Mouse (Mus musculus) MEL (cell line): ENCODE results near the gene Tcl1b3. TPM values are rescaled to one million over a fixed set of nuclear protein-coding genes. Genes with fewer than 3 reads are reported as not detected.

Experiments used
- DNase-seq: peaks from one replicate; pipeline ENCODE4 v3.0.0; 2011; ENCODE audit warnings: low read depth, low spot score
- H3K27ac ChIP-seq: 2 replicates; pipeline ENCODE4 v1.5.1; 2012; ENCODE audit warnings: low read depth, mild to moderate bottlenecking, control low read depth, low read length, moderate library complexity; ENCODE audit not compliant: control insufficient read depth
- H3K27me3 ChIP-seq, 2 experiments: fragments of 150-350 bp in 1 of 2; sonication (generic) in 1 of 2; 2 replicates each; pipeline ENCODE4 v1.6.1; 2012; ENCODE audit warnings: low read length in 2 of 2, mild to moderate bottlenecking in 2 of 2, improper control_type of control experiment in 1 of 2, moderate library complexity in 1 of 2; ENCODE audit not compliant: insufficient read depth in 2 of 2, control insufficient read depth in 1 of 2
- H3K36me3 ChIP-seq, 2 experiments: 2 replicates each; pipeline ENCODE4 v1.6.1; 2012 to 2014; ENCODE audit warnings: low read length in 2 of 2, improper control_type of control experiment in 1 of 2, inconsistent platforms in 1 of 2, mild to moderate bottlenecking in 1 of 2; ENCODE audit not compliant: insufficient read depth in 2 of 2, control insufficient read depth in 1 of 2
- H3K4me1 ChIP-seq, 2 experiments: fragments of 150-350 bp in 1 of 2; sonication (generic) in 1 of 2; 2 replicates each; pipeline ENCODE4 v1.6.1; 2012; ENCODE audit warnings: low read length in 2 of 2, improper control_type of control experiment in 1 of 2, mild to moderate bottlenecking in 1 of 2; ENCODE audit not compliant: insufficient read depth in 2 of 2, control insufficient read depth in 1 of 2
- H3K4me3 ChIP-seq, 2 experiments: fragments of 150-350 bp in 1 of 2; sonication (generic) in 1 of 2; 2 replicates each; pipeline ENCODE4 v1.5.1; 2012; ENCODE audit warnings: low read depth in 2 of 2, low read length in 2 of 2, mild to moderate bottlenecking in 2 of 2, moderate library complexity in 2 of 2, control low read depth in 1 of 2, improper control_type of control experiment in 1 of 2; ENCODE audit not compliant: control insufficient read depth in 1 of 2, insufficient read depth in 1 of 2
- H3K79me2 ChIP-seq: 2 replicates; pipeline ENCODE4 v1.6.1; 2012; ENCODE audit warnings: mild to moderate bottlenecking, low read length, moderate library complexity; ENCODE audit not compliant: control insufficient read depth, poor library complexity, insufficient read depth
- H3K9ac ChIP-seq: 2 replicates; pipeline ENCODE4 v1.6.1; 2012; ENCODE audit warnings: low read depth, mild to moderate bottlenecking, control low read depth, low read length, moderate library complexity; ENCODE audit not compliant: control insufficient read depth, poor library complexity, severe bottlenecking
- H3K9me3 ChIP-seq: fragments of 150-350 bp; sonication (generic); replicated peaks from 2 replicates; pipeline ENCODE4 v1.6.1; 2012; ENCODE audit warnings: mild to moderate bottlenecking, low read length, improper control_type of control experiment, moderate library complexity; ENCODE audit not compliant: insufficient read depth
- BHLHE40 ChIP-seq: IDR thresholded peaks from 2 replicates; pipeline ENCODE4 v1.6.1; 2012; ENCODE audit warnings: low read depth, mild to moderate bottlenecking, inconsistent platforms, low read length, improper control_type of control experiment, borderline replicate concordance
- CHD1 ChIP-seq: IDR thresholded peaks from 2 replicates; pipeline ENCODE4 v1.6.1; 2012; ENCODE audit warnings: low read depth, mild to moderate bottlenecking, inconsistent platforms, low read length, improper control_type of control experiment
- CTCF ChIP-seq, 3 experiments: IDR thresholded peaks in 2 of 3; conservative IDR thresholded peaks in 1 of 3; 2 replicates each; pipeline ENCODE4 v1.5.1; 2011 to 2012; ENCODE audit warnings: low read length in 3 of 3, low read depth in 2 of 3, mild to moderate bottlenecking in 2 of 3, improper control_type of control experiment in 1 of 3, inconsistent platforms in 1 of 3, mixed read lengths in 1 of 3, moderate library complexity in 1 of 3; ENCODE audit not compliant: control insufficient read depth in 1 of 3, insufficient read depth in 1 of 3, poor library complexity in 1 of 3, severe bottlenecking in 1 of 3
- E2F4 ChIP-seq: IDR thresholded peaks from 2 replicates; pipeline ENCODE4 v1.6.1; 2011; ENCODE audit warnings: low read depth, low read length, improper control_type of control experiment, borderline replicate concordance
- EP300 ChIP-seq, 2 experiments: IDR thresholded peaks; 2 replicates each; pipeline ENCODE4 v1.6.1; 2011; ENCODE audit warnings: improper control_type of control experiment in 2 of 2, low read length in 2 of 2, low read depth in 1 of 2, mild to moderate bottlenecking in 1 of 2
- GABPA ChIP-seq: IDR thresholded peaks from 2 replicates; pipeline ENCODE4 v1.6.1; 2012; ENCODE audit warnings: low read depth, mild to moderate bottlenecking, inconsistent platforms, low read length, improper control_type of control experiment, moderate library complexity
- HCFC1 ChIP-seq: IDR thresholded peaks from 2 replicates; pipeline ENCODE4 v1.6.1; 2012; ENCODE audit warnings: low read depth, mild to moderate bottlenecking, inconsistent platforms, low read length, improper control_type of control experiment, moderate library complexity
- JUND ChIP-seq: IDR thresholded peaks from 2 replicates; pipeline ENCODE4 v1.6.1; 2011; ENCODE audit warnings: low read depth, mild to moderate bottlenecking, improper control_type of control experiment, low read length
- MAZ ChIP-seq: IDR thresholded peaks from 2 replicates; pipeline ENCODE4 v1.6.1; 2012; ENCODE audit warnings: low read depth, mild to moderate bottlenecking, inconsistent platforms, low read length, improper control_type of control experiment
- MYC ChIP-seq: IDR thresholded peaks from 2 replicates; pipeline ENCODE4 v1.6.1; 2011; ENCODE audit warnings: low read depth, mild to moderate bottlenecking, low read length, improper control_type of control experiment, moderate library complexity
- NELFE ChIP-seq: IDR thresholded peaks from 2 replicates; pipeline ENCODE4 v1.6.1; 2011; ENCODE audit warnings: low read depth, low read length, improper control_type of control experiment
- NRF1 ChIP-seq: IDR thresholded peaks from 2 replicates; pipeline ENCODE4 v1.6.1; 2014; ENCODE audit warnings: low read depth, mild to moderate bottlenecking, inconsistent platforms, low read length, improper control_type of control experiment, moderate library complexity; ENCODE audit not compliant: poor library complexity, insufficient read depth, severe bottlenecking
- POLR2A ChIP-seq, 2 experiments: IDR thresholded peaks; 2 replicates each; pipeline ENCODE4 v1.6.1; 2011 to 2012; ENCODE audit warnings: low read length in 2 of 2, mild to moderate bottlenecking in 2 of 2, control low read depth in 1 of 2, improper control_type of control experiment in 1 of 2, low read depth in 1 of 2, moderate library complexity in 1 of 2; ENCODE audit not compliant: control insufficient read depth in 1 of 2, insufficient read depth in 1 of 2, poor library complexity in 1 of 2
- POLR2AphosphoS5 ChIP-seq: IDR thresholded peaks from 2 replicates; pipeline ENCODE4 v1.6.1; 2012; ENCODE audit warnings: low read depth, borderline replicate concordance, mild to moderate bottlenecking, inconsistent platforms, low read length, moderate library complexity, mixed read lengths
- RAD21 ChIP-seq: IDR thresholded peaks from 2 replicates; pipeline ENCODE4 v1.6.1; 2011; ENCODE audit warnings: mild to moderate bottlenecking, low read depth, low read length, improper control_type of control experiment
- RCOR1 ChIP-seq: IDR thresholded peaks from 2 replicates; pipeline ENCODE4 v1.6.1; 2012; ENCODE audit warnings: low read depth, mild to moderate bottlenecking, inconsistent platforms, low read length, improper control_type of control experiment
- SIN3A ChIP-seq: IDR thresholded peaks from 2 replicates; pipeline ENCODE4 v1.6.1; 2012; ENCODE audit warnings: low read length, improper control_type of control experiment, inconsistent platforms
- SMC3 ChIP-seq: IDR thresholded peaks from 2 replicates; pipeline ENCODE4 v1.6.1; 2011; ENCODE audit warnings: low read depth, low read length, improper control_type of control experiment
- TAL1 ChIP-seq: IDR thresholded peaks from 2 replicates; pipeline ENCODE4 v1.6.1; 2012; ENCODE audit warnings: mild to moderate bottlenecking, inconsistent platforms, low read length, moderate library complexity, mixed read lengths
- ZC3H11A ChIP-seq: IDR thresholded peaks from 2 replicates; pipeline ENCODE4 v1.6.1; 2012; ENCODE audit warnings: low read depth, mild to moderate bottlenecking, inconsistent platforms, low read length, improper control_type of control experiment
- ZNF384 ChIP-seq: IDR thresholded peaks from 2 replicates; pipeline ENCODE4 v1.6.1; 2012; ENCODE audit warnings: low read depth, mild to moderate bottlenecking, inconsistent platforms, low read length, improper control_type of control experiment
- polyA plus RNA-seq, 2 experiments: library from polyadenylated mRNA; stranded (reverse) in 1 of 2; unstranded in 1 of 2; fragments of >175 nt in 1 of 2; fragments of >200 nt in 1 of 2; gene quantifications; 2 replicates each; pipeline versions ENCODE4 v1.2.1 to v1.2.4; 2012; ENCODE audit warnings: low replicate concordance in 2 of 2, low read depth in 1 of 2; ENCODE audit not compliant: insufficient read length in 2 of 2, insufficient read depth in 1 of 2, missing spikeins in 1 of 2
- total RNA-seq: library from RNA; depleted of rRNA; stranded (reverse); fragments of 300-350 nt; gene quantifications from 2 replicates; pipeline ENCODE4 v1.2.3, GENCODE M21; 2012

Gene Tcl1b3
- total and polyA plus RNA-seq, 3 experiments, result not detected

- DNase-seq, result no peak
- Histone ChIP-seq H3K9me3 (no peaks in the 10 kb centered on the region), H3K79me2 (no peaks in the 10 kb centered on the region), H3K27ac (no peak overlapping the region), H3K4me1 (no peaks in the 10 kb centered on the region), H3K36me3 (no peaks in the 10 kb centered on the region), H3K4me3 (no peak overlapping the region), H3K9ac (no peak overlapping the region), H3K27me3 (no peaks in the 10 kb centered on the region)
- TF ChIP-seq MYC (no peak), SMC3 (no peak), POLR2AphosphoS5 (no peak), CTCF (IDR thresholded peaks at IDR 0.05 in 2 of 3, conservative IDR thresholded peaks at IDR 0.05 in 1 of 3; ENCODE audit: control insufficient read depth in 1 of 3, insufficient read depth in 1 of 3, low read depth in 2 of 3, low read length in 3 of 3, poor library complexity in 1 of 3, severe bottlenecking in 1 of 3) (no peak), SIN3A (no peak), CHD1 (no peak), MAZ (no peak), NRF1 (no peak), TAL1 (no peak), BHLHE40 (no peak), JUND (no peak), ZC3H11A (no peak), RCOR1 (no peak), GABPA (no peak), ZNF384 (no peak), POLR2A (IDR thresholded peaks at IDR 0.05; ENCODE audit: control insufficient read depth in 1 of 2, insufficient read depth in 1 of 2, low read depth in 1 of 2, low read length in 2 of 2, poor library complexity in 1 of 2) (no peak), NELFE (no peak), E2F4 (no peak), HCFC1 (no peak), RAD21 (no peak)
Observed at GRCm38 (mm10) chr12:105207071-105207470, 16.2 kb downstream of the Tcl1b3 start.

DNA sequence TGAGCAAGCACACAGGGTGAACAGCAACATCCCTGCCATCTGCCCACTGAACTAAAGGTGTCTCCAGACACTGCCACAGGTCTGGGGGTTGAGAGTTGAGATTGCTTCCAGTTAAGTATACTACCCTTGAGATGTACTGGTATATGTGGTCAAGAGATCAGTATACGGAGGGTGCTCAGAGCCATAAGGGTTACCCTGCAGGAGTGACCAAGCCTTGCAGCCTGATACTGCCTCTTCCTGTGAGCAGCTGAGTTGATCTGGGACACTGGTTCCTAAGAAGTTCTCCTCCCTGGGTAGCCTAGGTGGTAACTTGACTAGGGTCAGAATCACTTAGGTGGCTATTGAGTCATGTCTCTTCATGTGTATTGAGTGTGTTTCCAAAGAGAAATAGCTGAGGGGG is 17.6 kb downstream of the Tcl1b3 start:
- H3K9ac ChIP-seq, result no peak overlapping the region
- no peaks in the 10 kb centered on the region for H3K27me3 ChIP-seq
- TF ChIP-seq POLR2AphosphoS5 (no peak), SMC3 (no peak), EP300 (IDR thresholded peaks at IDR 0.05; ENCODE audit: low read depth in 1 of 2, low read length in 2 of 2) (no peak), MAZ (no peak)
- TF ChIP-seq, all 39 proteins: peak for 0
- DNase-seq, result no peak
- Histone ChIP-seq H3K79me2 (no peaks in the 10 kb centered on the region), H3K27ac (no peak overlapping the region), H3K4me1 (no peaks in the 10 kb centered on the region), H3K4me3 (no peak overlapping the region), H3K9me3 (no peaks in the 10 kb centered on the region), H3K36me3 (no peaks in the 10 kb centered on the region)
